Mouse (Mus musculus) limb, embryonic 14.5 days (tissue): ENCODE measurements around the gene Wnt7a. TPM values are rescaled to one million over a fixed set of nuclear protein-coding genes. Genes with fewer than 3 reads are reported as not detected.

Experiments
- ATAC-seq: fragments of 200-750 bp; cut with Nextera tagmentation; 2 replicates; pipeline ENCODE4 v1.8.0; 2017; ENCODE audit warnings: low read depth, moderate number of reproducible peaks, moderate TSS enrichment; ENCODE audit not compliant: low FRiP score
- DNase-seq: peaks from one replicate; pipeline ENCODE4 v3.0.0-alpha.2; 2015; ENCODE audit warnings: low spot score
- H3K27ac ChIP-seq: fragments of 300-500 bp; sonication (generic); replicated peaks from 2 replicates; pipeline ENCODE4 v1.5.1; 2014; ENCODE audit warnings: low read depth, mild to moderate bottlenecking, low read length, moderate library complexity, mixed read lengths
- H3K27me3 ChIP-seq: fragments of 300-500 bp; sonication (generic); 2 replicates; pipeline ENCODE4 v1.6.1; 2014; ENCODE audit warnings: low read length, mixed read lengths; ENCODE audit not compliant: control insufficient read depth, insufficient read depth
- H3K36me3 ChIP-seq: fragments of 300-500 bp; sonication (generic); 2 replicates; pipeline ENCODE4 v1.6.1; 2014; ENCODE audit warnings: mild to moderate bottlenecking, low read length, moderate library complexity, mixed read lengths; ENCODE audit not compliant: control insufficient read depth, insufficient read depth
- H3K4me1 ChIP-seq: fragments of 300-500 bp; sonication (generic); 2 replicates; pipeline ENCODE4 v1.6.1; 2014; ENCODE audit warnings: antibody characterized with exemption, low read length, mixed read lengths; ENCODE audit not compliant: control insufficient read depth, insufficient read depth
- H3K4me2 ChIP-seq: fragments of 300-500 bp; sonication (generic); replicated peaks from 2 replicates; pipeline ENCODE4 v1.6.1; 2014; ENCODE audit warnings: low read depth, mild to moderate bottlenecking, low read length, moderate library complexity; ENCODE audit not compliant: severe bottlenecking
- H3K4me3 ChIP-seq: fragments of 300-500 bp; sonication (generic); replicated peaks from 2 replicates; pipeline ENCODE4 v1.5.1; 2014; ENCODE audit warnings: low read length
- H3K9ac ChIP-seq: fragments of 300-500 bp; sonication (generic); 2 replicates; pipeline ENCODE4 v1.6.1; 2014; ENCODE audit warnings: mild to moderate bottlenecking, low read depth, low read length, moderate library complexity; ENCODE audit not compliant: severe bottlenecking
- H3K9me3 ChIP-seq: fragments of 300-500 bp; sonication (generic); 2 replicates; pipeline ENCODE4 v1.6.1; 2016; ENCODE audit warnings: low read length; ENCODE audit not compliant: control insufficient read depth
- POLR2A ChIP-seq: fragments of 200-500 bp; IDR thresholded peaks from 2 replicates; pipeline ENCODE4 v1.8.0; 2012; ENCODE audit warnings: inconsistent platforms, mild to moderate bottlenecking, moderate library complexity, borderline replicate concordance; ENCODE audit not compliant: insufficient read depth, insufficient read length; ENCODE audit errors: extremely low read depth
- WGBS: fragments of 180-500 bp; shearing (Covaris S2); extraction: QIAGEN DNeasy Blood & Tissue Kit; methylation state at CpG from one replicate; pipeline ENCODE4 v1.1.7; 2014; 5-methylcytosine and 5-hydroxymethylcytosine counted together
- polyA plus RNA-seq, 2 experiments: library from polyadenylated mRNA; depleted of rRNA in 1 of 2; stranded (reverse) in 1 of 2; unstranded in 1 of 2; fragments of >200 nt; fragmentation: Nextera tagmentation in 1 of 2; extraction: Ambion mirVana in 1 of 2; gene quantifications; 2 replicates each; pipeline versions ENCODE4 v1.2.1 to v1.2.3; 2012 to 2014

Wnt7a gene
- polyA plus RNA-seq, 2 experiments: 4.2 to 4.3 TPM

DNA sequence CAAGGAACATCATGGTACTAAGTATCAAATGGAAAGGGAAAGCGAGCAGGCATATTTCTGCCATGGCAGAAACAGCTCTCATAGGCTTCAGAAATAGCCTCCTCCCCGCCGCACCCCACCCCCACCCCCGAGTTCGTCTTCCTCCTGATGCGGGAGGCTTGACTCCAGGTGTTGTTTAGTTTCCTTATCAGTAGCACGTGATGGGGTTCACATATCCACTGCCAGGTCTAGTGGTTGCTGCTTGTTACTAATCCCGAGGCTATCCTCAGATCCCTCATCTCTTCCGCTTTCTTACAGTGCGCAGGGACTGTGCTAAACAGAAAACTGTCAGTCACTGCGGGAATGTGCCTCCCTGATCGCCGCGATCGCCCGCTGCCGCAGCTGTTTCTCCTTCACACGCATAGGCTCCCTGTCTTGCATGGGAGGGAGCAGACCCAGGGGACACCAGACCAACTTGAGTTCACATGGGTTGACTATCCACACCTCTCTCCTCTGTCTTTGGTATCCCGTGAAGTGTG, 30.0 kb upstream of the Wnt7a start:
- H3K27ac ChIP-seq: peak overlapping the region; percentile 21; the same call in 1 of the 2 replicates
- DNase-seq (peak; percentile 20), ATAC-seq (peak; percentile 48)
- H3K27me3 ChIP-seq: no peaks in the 10 kb centered on the region
- H3K4me2 ChIP-seq: peak overlapping the region; percentile 96
- WGBS: 4% methylated on average over 19 of the region's 19 CpGs
- TF ChIP-seq POLR2A: no peak
- peak overlapping the region; percentile 75 for H3K9ac ChIP-seq
- H3K36me3 ChIP-seq: no peaks in the 10 kb centered on the region
- no peaks in the 10 kb centered on the region for H3K9me3 ChIP-seq
- H3K4me3 ChIP-seq: peak overlapping the region; percentile 55
- peaks cover 4% of the 10 kb centered on the region; the same call in 1 of the 2 replicates for H3K4me1 ChIP-seq

DNA sequence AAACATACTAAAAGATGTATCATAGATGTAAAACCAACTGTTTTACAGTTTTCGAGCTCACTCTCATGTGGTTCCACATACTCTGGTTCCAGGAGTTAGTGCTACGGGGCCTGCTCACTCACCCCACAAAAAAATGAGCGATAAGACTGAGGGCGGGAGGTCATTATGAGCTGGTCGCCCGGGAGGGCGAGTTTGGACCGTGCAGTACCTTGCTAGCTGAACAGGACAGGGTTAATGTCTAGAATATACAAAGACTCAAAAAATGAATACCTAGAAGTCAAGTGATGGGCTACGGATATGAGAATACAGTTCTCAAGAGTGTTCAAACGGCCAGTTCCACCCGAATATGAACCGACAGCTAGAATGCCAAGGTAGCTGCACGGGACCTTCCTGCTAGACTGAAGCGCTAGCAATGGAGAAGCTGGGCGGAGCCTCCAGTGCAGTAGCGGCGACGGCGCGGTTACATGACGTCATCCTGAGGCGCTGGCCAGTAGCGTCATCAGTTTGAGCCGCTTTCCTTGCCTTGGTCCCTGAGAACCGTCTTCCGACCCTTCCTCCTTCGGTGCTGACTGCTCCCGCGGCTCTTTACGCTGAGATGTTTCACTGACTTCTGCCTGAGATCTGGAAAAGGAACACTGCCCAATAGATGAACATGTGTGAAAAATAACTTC, 29.4 kb upstream of the Wnt7a start:
- H3K9me3 ChIP-seq: no peaks in the 10 kb centered on the region

DNA sequence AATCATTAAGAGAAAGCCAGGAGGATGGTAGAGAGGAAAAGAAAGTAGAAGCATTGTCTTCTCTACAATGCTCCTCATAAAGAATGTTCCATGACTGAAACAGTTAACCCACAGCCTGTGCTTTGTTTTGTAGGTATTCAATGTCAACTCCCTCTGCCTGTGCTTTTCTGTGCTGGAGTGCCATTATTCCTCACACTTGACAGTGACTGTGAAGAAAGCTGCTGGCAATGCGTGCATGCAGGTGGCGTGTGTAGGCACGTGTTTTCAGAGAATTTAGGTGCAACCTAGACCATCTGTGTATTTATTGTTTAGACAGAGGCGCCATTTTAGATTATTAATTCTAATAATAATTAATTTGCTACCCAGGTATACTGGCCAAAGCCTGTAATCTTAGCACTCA, 13.0 kb upstream of the Wnt7a start:
- H3K36me3 ChIP-seq: no peaks in the 10 kb centered on the region
- H3K27me3 ChIP-seq: no peaks in the 10 kb centered on the region
- DNase-seq (no peak), ATAC-seq (no peak)
- H3K9me3 ChIP-seq: no peaks in the 10 kb centered on the region
- H3K4me3 ChIP-seq: no peak overlapping the region
- no peak overlapping the region for H3K9ac ChIP-seq
- no peak overlapping the region for H3K27ac ChIP-seq
- no peak overlapping the region for H3K4me2 ChIP-seq
- WGBS: 52% methylated on average over 4 of the region's 4 CpGs
- H3K4me1 ChIP-seq: no peaks in the 10 kb centered on the region
- no peak for TF ChIP-seq POLR2A

More for the DNA sequence above, 29.4 kb upstream of the Wnt7a start:
- peak; percentile 97; the same call in 1 of the 2 replicates for TF ChIP-seq POLR2A
- WGBS: 2% methylated on average over 30 of the region's 30 CpGs
- H3K36me3 ChIP-seq: no peaks in the 10 kb centered on the region
- peak; percentile 99 for DNase-seq
- H3K9ac ChIP-seq: peak overlapping the region; percentile 75
- ATAC-seq: peak; percentile 98
- H3K4me3 ChIP-seq: peak overlapping the region; percentile 55
- peaks cover 4% of the 10 kb centered on the region; the same call in 1 of the 2 replicates for H3K4me1 ChIP-seq
- H3K27me3 ChIP-seq: no peaks in the 10 kb centered on the region
- peak overlapping the region; percentile 21; the same call in 1 of the 2 replicates for H3K27ac ChIP-seq
- peak overlapping the region; percentile 96 for H3K4me2 ChIP-seq

DNA sequence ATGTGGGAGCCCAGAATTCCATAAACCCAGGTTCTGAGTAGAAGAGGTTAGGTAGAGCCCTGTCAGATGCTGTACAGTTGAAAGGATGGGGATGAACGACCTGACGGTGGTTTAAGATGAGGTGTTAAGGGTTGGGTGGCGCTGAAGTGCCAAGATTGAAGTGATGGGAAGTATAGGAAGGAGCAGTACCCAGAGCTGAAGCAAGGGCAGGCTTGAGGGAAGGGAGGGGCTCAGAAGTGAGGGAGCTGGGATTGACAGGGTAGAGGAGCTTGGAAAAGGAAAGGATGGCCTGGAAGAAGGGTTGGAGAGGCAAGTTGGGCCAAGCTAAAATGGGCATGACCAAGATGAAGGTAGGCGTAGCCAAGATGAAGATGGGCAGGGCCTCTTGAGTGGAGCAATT, 10.5 kb upstream of the Wnt7a start:
- no peak for DNase-seq
- no peak for TF ChIP-seq POLR2A
- Histone ChIP-seq H3K27me3 (no peaks in the 10 kb centered on the region), H3K9me3 (no peaks in the 10 kb centered on the region), H3K36me3 (no peaks in the 10 kb centered on the region), H3K9ac (no peak overlapping the region), H3K4me2 (no peak overlapping the region), H3K27ac (no peak overlapping the region), H3K4me1 (no peaks in the 10 kb centered on the region), H3K4me3 (no peak overlapping the region)
- WGBS: 69% methylated on average over 4 of the region's 4 CpGs
- ATAC-seq: no peak

DNA sequence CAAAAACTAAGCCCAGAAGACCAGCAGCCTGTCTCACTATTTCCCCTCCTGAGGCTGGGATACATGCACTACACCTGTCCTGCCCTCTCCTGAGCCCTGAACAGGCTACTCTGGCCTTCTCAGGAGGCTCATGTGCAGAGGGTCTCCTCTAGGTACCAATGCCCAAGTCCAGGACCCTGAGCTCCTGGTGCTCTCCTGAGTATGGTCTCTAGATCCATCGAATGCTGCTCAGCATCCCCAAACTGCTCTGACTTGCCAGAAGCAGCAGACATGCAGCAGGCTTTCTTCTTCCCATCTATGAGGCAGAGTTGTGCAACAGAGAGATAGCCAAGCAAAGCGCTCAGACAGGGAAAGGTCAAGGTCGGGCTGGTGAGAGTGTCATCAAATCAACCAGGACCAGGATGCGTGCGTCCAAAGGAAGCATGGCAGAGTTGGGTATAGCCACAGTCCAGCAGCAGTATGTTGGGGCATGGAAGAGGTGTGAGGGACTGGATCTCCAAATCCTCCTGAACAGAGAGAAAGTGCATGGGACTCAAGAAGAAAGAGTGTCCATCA, 6.2 kb upstream of the Wnt7a start:
- Histone ChIP-seq H3K4me1 (no peaks in the 10 kb centered on the region), H3K9me3 (no peaks in the 10 kb centered on the region), H3K27me3 (peaks cover 7% of the 10 kb centered on the region; the same call in 1 of the 2 replicates), H3K27ac (no peak overlapping the region), H3K36me3 (no peaks in the 10 kb centered on the region), H3K9ac (no peak overlapping the region), H3K4me3 (no peak overlapping the region), H3K4me2 (no peak overlapping the region)
- 68% methylated on average over 5 of the region's 5 CpGs for WGBS
- DNase-seq: no peak
- no peak for TF ChIP-seq POLR2A
- ATAC-seq: no peak
